Mouse (Mus musculus) brain, embryonic 14.5 days (tissue): ENCODE results near the gene Mid1. TPM values are rescaled to one million over a fixed set of nuclear protein-coding genes. Genes with fewer than 3 reads are reported as not detected.
A peak's percentile ranks its signal among the peaks of the same experiment; 100 is the strongest.
"Not testable (repeated sequence)": the region's sequence is repeated elsewhere in the genome, so short reads cannot be mapped to it uniquely, and the experiment has no call there.

ENCODE experiments used
- DNase-seq: peaks from one replicate; pipeline ENCODE4 v3.0.0-alpha.2; 2011; ENCODE audit warnings: low read depth
- CTCF ChIP-seq: fragments of 200-500 bp; IDR thresholded peaks from 2 replicates; pipeline ENCODE4 v1.5.1; 2012; ENCODE audit warnings: inconsistent platforms, mild to moderate bottlenecking, moderate library complexity, borderline replicate concordance; ENCODE audit not compliant: insufficient read depth, insufficient read length; ENCODE audit errors: extremely low read depth
- POLR2A ChIP-seq: fragments of 200-500 bp; IDR thresholded peaks from 2 replicates; pipeline ENCODE4 v1.6.1; 2012; ENCODE audit warnings: mild to moderate bottlenecking, inconsistent platforms, borderline replicate concordance; ENCODE audit not compliant: poor library complexity, insufficient read depth, insufficient read length, severe bottlenecking; ENCODE audit errors: extremely low read depth
- polyA plus RNA-seq: library from polyadenylated mRNA; depleted of rRNA; stranded (reverse); fragments of >200 nt; gene quantifications from 2 replicates; pipeline ENCODE4 v1.2.3, GENCODE M21; 2012

Gene Mid1
- polyA plus RNA-seq, 1 experiment, result 23.5 TPM

DNA sequence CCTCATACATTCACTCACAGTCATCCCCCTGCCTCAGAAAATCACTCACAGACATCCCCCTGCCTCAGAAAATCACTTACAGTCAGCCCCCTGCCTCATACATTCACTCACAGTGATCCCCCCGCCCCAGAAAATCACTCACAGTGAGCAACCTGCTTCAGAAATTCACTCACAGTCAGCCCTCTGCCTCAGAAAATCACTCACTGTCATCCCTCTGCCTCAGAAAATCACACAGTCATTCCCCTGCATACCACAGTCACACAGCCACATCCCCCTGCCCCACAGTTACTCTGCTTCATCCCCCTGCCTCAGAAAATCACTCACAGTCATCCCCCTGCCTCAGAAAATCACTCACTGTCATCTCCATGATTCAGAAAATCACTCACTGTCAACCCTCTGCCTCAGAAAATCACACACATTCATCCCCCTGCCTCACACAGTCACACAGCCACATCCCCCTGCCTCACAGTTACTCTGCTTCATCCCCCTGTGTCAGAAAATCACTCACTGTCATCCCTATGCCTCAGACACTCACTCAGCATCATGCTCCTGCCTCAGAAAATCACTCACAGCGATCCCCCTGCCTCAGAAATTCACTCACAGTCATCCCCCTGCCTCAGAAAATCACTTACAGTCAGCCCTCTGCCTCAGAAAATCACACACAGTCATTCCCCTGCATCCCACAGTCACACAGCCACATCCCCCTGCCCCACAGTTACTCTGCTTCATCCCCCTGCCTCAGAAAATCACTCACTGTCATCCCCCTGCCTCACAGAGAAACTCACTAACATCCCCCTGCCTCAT lies 322.6 kb downstream of the Mid1 start:
- DNase-seq, result not testable (repeated sequence)

DNA sequence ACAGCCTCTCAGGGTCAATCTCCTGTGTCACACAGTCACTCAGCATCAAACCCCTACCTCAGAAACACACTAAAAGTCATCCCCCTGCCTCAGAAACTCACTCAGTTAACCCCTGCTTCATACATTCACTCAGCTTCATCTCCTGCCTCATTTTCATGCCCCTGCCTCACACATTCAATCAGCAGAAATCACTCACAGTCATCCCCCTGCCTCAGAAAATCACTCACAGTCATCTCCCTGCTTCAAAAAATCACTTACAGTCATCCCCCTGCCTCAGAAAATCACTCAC lies 323.1 kb downstream of the Mid1 start:
- not testable (repeated sequence) for DNase-seq

DNA sequence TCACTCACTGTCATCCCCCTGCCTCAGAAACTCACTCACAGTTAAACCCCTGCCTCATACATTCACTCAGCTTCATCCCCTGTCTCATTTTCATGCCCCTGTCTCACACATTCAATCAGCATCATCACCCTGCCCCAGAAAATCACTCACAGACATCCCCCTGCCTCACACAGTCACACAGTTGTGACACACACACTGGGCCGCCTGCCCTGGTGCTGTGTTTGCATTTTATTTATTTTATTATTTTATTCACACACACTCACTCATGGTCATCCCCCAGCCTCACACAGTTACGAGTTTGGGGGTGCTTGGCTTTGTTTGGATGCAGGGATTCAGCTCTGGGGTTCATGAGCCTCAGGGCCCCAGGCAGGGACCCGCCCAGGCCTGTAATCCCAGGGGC lies 323.6 kb downstream of the Mid1 start:
- peak; percentile 68 for DNase-seq

DNA sequence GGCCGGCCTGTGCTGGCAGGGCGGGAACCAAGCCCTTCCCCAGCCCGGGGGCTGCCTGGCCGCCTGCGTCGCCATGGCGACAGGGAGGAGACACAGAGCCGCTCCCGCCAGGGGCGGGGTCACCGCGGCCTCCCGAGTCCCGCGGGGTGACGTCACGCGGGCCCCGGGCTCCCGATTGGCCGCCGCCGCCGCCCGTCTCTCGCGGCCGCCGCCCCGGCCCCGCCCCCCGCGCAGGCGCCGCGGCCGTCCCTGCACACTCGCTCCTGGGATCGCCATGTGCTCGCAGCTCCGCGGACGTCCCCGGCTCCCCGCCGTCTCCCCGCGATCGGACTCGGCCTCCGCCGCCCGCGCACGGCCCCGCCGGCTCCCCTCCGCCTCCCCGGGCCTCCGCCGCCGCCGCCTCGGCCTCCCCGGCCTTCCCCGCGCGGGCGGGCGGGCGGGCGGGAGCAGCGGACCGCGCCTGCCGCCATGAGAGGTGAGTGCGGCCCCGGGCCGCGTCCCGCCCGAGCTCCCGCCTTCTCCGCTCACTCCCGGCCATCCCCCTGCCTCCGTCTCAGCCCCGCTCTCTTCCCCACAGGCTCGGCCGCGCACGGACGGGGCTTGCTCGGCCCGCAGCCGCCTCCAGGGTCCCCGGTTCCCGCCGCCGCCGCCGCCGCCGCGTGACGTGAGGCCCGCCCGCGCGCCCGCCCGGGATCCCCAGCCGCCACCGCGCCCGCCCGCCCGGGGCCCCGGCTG lies 324.2 kb downstream of the Mid1 start, which contains the start of gene Gm21887:
Gene Gm21887, plus strand, starts transcription at position 644 of the 735 bp plus-strand sequence.
- peak; percentile 100 for DNase-seq
- TF ChIP-seq POLR2A, result peak; percentile 92

DNA sequence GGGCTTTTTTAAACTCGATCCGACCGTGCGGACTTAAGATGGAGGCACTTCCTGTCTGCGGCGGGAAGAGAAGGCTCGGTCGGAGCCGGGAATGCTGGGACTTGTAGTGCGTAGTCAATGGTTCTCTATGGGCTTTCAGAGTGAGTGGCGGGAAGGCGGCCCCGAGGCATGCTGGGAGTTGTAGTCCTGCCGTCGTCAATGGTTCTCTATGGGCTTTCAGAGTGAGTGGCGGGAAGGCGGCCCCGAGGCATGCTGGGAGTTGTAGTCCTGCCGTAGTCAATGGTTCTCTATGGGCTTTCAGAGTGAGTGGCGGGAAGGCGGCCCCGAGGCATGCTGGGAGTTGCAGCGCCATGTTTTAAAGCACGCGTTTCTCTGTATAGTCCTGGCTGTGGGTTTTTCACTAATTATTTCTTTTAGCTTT lies 324.8 kb downstream of the Mid1 start:
- peak; percentile 100 for DNase-seq

DNA sequence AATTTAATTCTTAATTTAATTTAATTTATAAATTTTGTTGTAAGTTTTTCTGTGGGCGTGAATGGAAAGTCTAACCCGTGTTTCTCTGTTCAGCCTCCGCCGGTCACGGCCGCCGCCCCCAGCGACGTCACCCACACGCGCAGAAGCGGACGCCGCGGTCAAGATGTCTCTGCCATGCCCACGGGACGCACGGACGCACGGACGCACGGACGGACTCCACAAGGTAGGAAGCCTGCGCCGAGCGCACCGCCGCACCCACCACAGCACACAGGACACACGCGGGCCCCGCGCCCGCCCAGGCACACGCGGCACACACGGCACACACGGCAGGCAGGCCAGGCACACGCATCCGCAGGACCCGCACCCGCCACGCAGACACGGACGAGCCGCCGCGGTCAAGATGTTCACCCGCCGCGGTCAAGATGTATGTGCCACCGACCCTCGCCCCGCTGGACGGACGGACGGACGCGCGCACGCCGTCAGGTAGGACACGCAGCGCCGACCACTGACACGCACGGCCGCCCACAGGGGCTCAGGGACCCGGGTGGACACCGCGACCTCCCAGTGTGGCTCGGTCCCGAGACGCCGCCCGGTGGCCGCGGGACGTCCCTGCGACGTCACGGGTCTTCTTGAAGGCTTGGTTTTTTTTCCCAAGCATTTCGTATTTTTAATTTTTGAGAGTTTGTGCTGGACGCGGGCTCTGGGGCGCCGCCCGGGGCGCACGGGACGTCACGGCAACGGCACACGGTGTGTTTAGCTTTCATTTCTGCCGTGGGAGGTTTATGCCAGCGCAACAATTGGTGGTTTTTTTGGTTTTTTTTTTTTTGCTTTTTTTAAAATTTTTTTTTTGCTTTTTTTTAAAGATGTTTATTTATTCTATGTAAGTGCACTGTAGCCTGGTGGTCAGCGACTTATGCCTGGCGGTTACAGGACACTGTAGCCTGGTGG lies 325.9 kb downstream of the Mid1 start:
- TF ChIP-seq CTCF, result peak; percentile 35; the same call in 1 of the 2 replicates
- peak; percentile 88 for DNase-seq

DNA sequence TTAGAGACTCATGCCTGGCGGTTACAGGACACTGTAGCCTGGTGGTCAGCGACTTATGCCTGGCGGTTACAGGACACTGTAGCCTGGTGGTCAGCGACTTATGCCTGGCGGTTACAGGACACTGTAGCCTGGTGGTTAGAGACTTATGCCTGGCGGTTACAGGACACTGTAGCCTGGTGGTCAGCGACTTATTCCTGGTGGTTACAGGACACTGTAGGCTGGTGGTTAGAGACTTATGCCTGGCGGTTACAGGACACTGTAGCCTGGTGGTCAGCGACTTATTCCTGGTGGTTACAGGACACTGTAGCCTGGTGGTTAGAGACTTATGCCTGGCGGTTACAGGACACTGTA lies 326.5 kb downstream of the Mid1 start:
- not testable (repeated sequence) for DNase-seq

DNA sequence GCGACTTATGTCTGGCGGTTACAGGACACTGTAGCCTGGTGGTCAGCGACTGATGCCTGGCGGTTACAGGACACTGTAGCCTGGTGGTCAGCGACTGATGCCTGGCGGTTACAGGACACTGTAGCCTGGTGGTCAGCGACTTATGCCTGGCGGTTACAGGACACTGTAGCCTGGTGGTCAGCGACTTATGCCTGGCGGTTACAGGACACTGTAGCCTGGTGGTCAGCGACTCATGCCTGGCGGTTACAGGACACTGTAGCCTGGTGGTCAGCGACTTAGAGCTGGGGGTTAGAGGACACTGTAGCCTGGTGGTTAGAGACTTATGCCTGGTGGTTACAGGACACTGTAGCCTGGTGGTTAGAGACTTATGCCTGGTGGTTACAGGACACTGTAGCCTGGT lies 328.4 kb downstream of the Mid1 start:
- not testable (repeated sequence) for DNase-seq

DNA sequence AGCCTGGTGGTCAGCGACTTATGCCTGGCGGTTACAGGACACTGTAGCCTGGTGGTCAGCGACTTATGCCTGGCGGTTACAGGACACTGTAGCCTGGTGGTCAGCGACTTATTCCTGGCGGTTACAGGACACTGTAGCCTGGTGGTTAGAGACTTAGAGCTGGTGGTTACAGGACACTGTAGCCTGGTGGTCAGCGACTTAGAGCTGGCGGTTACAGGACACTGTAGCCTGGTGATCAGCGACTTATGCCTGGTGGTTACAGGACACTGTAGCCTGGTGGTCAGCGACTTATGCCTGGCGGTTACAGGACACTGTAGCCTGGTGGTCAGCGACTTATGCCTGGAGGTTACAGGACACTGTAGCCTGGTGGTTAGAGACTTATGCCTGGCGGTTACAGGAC lies 329.0 kb downstream of the Mid1 start:
- not testable (repeated sequence) for DNase-seq

DNA sequence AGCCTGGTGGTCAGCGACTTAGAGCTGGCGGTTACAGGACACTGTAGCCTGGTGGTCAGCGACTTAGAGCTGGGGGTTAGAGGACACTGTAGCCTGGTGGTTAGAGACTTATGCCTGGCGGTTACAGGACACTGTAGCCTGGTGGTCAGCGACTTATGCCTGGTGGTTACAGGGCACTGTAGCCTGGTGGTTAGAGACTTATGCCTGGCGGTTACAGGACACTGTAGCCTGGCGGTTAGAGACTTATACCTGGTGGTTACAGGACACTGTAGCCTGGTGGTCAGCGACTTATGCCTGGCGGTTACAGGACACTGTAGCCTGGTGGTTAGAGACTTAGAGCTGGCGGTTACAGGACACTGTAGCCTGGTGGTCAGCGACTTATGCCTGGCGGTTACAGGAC lies 330.9 kb downstream of the Mid1 start:
- not testable (repeated sequence) for DNase-seq

DNA sequence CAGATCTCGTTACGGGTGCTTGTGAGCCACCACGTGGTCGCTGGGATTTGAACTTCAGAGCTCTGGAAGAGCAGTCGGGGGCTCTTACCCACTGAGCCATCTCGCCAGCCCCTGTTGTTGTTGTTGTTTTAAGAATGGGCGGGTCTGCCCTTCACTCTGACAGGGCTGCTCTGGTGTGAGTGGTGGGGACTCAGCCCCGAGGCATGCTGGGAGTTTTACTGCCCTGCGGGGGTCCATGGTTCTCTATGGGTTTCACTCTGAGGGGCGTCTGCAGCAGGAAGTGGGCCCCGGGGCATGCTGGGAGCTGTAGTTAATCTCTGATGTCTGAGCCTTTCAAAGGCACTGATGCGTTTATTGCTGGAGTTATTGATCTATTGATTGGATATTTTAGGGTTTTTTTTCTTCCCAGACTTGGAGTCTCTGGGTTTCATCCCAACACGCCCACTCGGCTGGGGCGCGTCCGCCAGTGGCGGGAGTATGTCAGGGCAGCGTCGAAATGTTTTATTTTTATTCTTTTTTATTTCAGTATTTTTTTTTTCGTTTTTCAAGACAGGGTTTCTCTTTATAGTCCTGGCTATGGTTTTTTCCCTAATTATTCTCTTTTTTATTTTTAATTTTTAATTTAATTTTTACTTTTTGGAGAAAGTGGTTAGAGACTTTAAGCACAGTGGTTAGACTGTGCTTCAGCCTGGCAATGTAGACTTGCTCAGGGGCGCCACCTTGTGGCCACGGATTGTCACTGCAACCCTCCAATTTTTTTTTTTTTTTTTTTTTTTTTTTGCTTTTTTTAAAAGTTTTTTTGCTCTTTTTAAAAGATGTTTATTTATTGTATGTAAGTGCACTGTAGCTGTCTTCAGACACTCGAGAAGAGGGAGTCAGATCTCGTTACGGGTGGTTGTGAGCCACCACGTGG lies 332.6 kb downstream of the Mid1 start:
- peak; percentile 84 for TF ChIP-seq CTCF
- peak; percentile 99 for DNase-seq

DNA sequence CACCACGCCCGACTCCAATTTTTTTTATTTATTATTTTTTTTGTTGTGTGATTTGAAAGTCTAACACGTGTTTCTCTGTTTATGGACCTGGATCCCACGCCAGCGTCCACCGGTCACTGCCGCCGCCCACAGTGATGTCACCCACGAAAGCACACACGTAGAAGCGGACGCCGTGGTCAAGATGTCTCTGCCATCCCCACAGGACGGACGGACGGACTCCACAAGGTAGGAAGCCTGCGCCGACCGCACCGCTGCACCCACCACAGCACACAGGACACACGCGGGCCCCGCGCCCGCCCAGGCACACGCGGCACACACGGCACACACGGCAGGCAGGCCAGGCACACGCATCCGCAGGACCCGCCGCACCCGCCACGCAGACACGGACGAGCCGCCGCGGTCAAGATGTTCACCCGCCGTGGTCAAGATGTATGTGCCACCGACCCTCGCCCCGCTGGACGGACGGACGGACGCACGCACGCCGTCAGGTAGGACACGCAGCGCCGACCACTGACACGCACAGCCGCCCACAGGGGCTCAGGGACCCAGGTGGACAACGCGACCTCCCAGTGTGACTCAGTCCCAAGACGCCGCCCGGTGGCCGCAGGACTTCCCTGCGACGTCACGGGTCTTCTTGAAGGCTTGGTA lies 333.7 kb downstream of the Mid1 start:
- peak; percentile 25; the same call in 1 of the 2 replicates for TF ChIP-seq CTCF
- DNase-seq, result peak; percentile 73

DNA sequence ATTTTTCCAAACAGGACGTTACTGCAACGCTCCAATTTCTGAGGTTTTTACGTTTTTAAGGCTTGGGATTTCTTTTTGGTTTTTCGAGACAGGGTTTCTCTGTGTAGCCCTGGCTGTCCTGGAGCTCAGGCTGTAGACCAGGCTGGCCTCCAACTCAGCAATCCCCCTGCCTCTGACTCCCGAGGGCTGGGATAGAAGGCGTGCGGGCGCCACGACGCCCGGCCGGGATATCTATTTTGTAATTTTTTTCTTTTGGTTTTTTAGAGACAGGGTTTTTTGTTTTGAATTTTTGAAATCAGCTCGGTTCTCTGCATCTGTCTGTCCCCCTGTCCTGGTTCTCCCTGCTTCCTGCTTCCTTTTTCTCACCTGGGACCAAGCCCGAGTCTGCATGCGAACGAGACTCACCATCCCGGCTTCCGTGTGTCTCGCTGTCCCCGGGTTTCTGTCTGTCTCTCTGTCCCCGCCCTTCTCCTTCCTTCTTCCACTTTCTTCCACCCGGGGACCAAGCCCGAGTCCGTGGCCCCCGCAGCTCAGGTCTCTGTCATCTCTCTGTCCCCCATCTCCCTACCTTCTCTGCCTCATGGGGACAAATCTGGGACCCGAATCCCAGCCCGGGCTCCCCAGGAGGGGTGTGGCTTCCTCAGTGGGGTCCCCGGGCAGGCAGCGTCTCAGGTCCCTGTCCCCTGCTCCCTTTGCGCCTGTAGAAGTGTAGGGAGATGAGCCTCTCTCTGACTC lies 334.4 kb downstream of the Mid1 start:
- not testable (repeated sequence) for DNase-seq
